Mouse (Mus musculus): ENCODE measurements around the gene Hmg20a. TPM values are rescaled to one million over a fixed set of nuclear protein-coding genes. Genes with fewer than 3 reads are reported as not detected.

The Hmg20a gene
- polyA plus RNA-seq, 1 experiment from 2014 or later: 64.0 TPM

DNA sequence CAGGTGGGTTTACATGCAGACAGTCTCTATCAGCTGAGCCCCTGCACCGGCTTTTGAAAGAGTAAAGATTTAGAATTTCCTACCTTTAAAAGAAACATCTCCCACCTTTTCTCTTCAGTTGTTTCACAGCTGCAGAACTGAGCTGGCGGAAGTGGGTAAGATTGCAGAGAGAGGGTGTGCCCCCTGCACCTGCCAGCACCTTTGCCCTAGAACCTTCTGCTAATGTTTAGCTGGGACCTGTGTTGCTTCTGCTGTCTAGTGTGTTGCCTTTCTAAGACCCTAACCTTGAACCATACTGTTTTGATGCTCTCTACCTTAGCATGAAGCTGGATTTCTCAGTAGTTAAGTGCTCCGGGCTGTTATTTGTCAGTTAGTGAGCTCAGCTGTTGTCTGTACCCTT, 38.0 kb downstream of the Hmg20a start:
- DNase-seq (ENCODE audit: low spot score) (no peak), ATAC-seq (ENCODE audit: insufficient number of reproducible peaks, low FRiP score, low TSS enrichment, low read depth) (no peak)
- Histone ChIP-seq H3K4me3 (ENCODE audit: low read depth, low read length) (no peak overlapping the region), H3K36me3 (ENCODE audit: control insufficient read depth, insufficient read depth, low read length) (no peaks in the 10 kb centered on the region), H3K9me3 (ENCODE audit: control insufficient read depth, low read length) (no peaks in the 10 kb centered on the region), H3K4me2 (ENCODE audit: low read depth, severe bottlenecking) (no peak overlapping the region), H3K27me3 (ENCODE audit: control insufficient read depth, insufficient read depth, low read length) (no peaks in the 10 kb centered on the region), H3K4me1 (ENCODE audit: control insufficient read depth, insufficient read depth, low read length) (no peaks in the 10 kb centered on the region), H3K9ac (ENCODE audit: low read length) (no peak overlapping the region), H3K27ac (replicated peaks; ENCODE audit: low read depth, low read length) (no peak overlapping the region)
- WGBS: 91% methylated on average over 3 of the region's 3 CpGs

DNA sequence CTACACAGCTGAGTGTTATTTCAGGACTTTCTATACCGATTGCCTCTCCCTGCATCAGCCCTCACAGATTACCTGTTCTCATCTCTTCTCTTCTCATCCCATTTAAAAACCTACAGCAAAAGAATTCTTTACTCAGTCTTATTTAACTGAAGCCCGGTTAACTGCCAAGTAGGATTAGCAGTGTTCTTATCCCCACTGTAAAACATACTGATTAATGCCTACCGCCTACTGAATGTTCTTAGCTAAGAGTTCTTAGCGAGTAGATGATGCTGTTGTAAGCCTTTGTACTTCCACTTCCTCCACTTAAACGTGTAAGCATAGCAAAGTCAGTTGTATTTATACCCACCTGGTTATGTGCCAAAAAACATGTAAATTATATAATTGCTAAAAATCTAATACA, 42.6 kb downstream of the Hmg20a start:
- Histone ChIP-seq H3K27ac (replicated peaks; ENCODE audit: low read depth, low read length) (no peak overlapping the region), H3K4me1 (ENCODE audit: control insufficient read depth, insufficient read depth, low read length) (peaks cover 9% of the 10 kb centered on the region), H3K27me3 (ENCODE audit: control insufficient read depth, insufficient read depth, low read length) (no peaks in the 10 kb centered on the region), H3K9ac (ENCODE audit: low read length) (no peak overlapping the region), H3K4me2 (ENCODE audit: low read depth, severe bottlenecking) (no peak overlapping the region), H3K9me3 (ENCODE audit: control insufficient read depth, low read length) (no peaks in the 10 kb centered on the region), H3K36me3 (ENCODE audit: control insufficient read depth, insufficient read depth, low read length) (no peaks in the 10 kb centered on the region), H3K4me3 (ENCODE audit: low read depth, low read length) (no peak overlapping the region)
- WGBS: 79% methylated on average over 5 of the region's 5 CpGs
- DNase-seq (ENCODE audit: low spot score): no peak
- ATAC-seq (ENCODE audit: insufficient number of reproducible peaks, low FRiP score, low TSS enrichment, low read depth): no peak

- no peak overlapping the region for H3K4me3 ChIP-seq (ENCODE audit: low read depth, low read length)
- H3K36me3 ChIP-seq (ENCODE audit: control insufficient read depth, insufficient read depth, low read length): no peaks in the 10 kb centered on the region
- no peak overlapping the region for H3K4me2 ChIP-seq (ENCODE audit: low read depth, severe bottlenecking)
- WGBS: 92% methylated on average over 1 of the region's 1 CpGs
- H3K9me3 ChIP-seq (ENCODE audit: control insufficient read depth, low read length): no peaks in the 10 kb centered on the region
- DNase-seq (ENCODE audit: low spot score) (no peak), ATAC-seq (ENCODE audit: insufficient number of reproducible peaks, low FRiP score, low TSS enrichment, low read depth) (no peak)
- H3K4me1 ChIP-seq (ENCODE audit: control insufficient read depth, insufficient read depth, low read length): peaks cover 18% of the 10 kb centered on the region
- no peaks in the 10 kb centered on the region for H3K27me3 ChIP-seq (ENCODE audit: control insufficient read depth, insufficient read depth, low read length)
- no peak overlapping the region for H3K27ac ChIP-seq (replicated peaks; ENCODE audit: low read depth, low read length)
- no peak overlapping the region for H3K9ac ChIP-seq (ENCODE audit: low read length)
These were observed 44.2 kb downstream of the Hmg20a start for GRCm38 (mm10) chr9:56462606-56463005.

DNA sequence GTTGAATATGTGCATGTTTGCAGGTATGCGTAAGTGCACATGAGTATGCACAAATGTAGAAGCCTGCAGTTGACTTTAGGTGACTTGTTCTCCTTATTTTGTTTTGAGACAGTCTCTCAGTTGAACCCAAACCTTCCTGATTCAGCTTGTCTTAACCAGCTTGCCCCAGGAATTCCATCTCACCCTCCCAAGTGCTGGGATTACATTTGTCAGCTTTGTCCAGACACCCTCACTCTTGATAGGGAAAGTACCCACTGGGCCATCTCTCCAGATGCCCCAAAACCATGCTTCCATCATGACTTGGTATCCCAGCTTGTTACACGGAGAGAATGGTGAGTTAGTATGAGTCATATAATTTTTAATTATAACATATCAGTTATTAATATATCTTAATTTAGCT, 44.6 kb downstream of the Hmg20a start:
- ATAC-seq (ENCODE audit: insufficient number of reproducible peaks, low FRiP score, low TSS enrichment, low read depth) (no peak), DNase-seq (ENCODE audit: low spot score) (no peak)
- no peaks in the 10 kb centered on the region for H3K9me3 ChIP-seq (ENCODE audit: control insufficient read depth, low read length)
- H3K36me3 ChIP-seq (ENCODE audit: control insufficient read depth, insufficient read depth, low read length): no peaks in the 10 kb centered on the region
- H3K27ac ChIP-seq (replicated peaks; ENCODE audit: low read depth, low read length): no peak overlapping the region
- no peak overlapping the region for H3K9ac ChIP-seq (ENCODE audit: low read length)
- H3K27me3 ChIP-seq (ENCODE audit: control insufficient read depth, insufficient read depth, low read length): no peaks in the 10 kb centered on the region
- 94% methylated on average over 2 of the region's 2 CpGs for WGBS
- H3K4me1 ChIP-seq (ENCODE audit: control insufficient read depth, insufficient read depth, low read length): peaks cover 19% of the 10 kb centered on the region
- H3K4me3 ChIP-seq (ENCODE audit: low read depth, low read length): no peak overlapping the region
- no peak overlapping the region for H3K4me2 ChIP-seq (ENCODE audit: low read depth, severe bottlenecking)

DNA sequence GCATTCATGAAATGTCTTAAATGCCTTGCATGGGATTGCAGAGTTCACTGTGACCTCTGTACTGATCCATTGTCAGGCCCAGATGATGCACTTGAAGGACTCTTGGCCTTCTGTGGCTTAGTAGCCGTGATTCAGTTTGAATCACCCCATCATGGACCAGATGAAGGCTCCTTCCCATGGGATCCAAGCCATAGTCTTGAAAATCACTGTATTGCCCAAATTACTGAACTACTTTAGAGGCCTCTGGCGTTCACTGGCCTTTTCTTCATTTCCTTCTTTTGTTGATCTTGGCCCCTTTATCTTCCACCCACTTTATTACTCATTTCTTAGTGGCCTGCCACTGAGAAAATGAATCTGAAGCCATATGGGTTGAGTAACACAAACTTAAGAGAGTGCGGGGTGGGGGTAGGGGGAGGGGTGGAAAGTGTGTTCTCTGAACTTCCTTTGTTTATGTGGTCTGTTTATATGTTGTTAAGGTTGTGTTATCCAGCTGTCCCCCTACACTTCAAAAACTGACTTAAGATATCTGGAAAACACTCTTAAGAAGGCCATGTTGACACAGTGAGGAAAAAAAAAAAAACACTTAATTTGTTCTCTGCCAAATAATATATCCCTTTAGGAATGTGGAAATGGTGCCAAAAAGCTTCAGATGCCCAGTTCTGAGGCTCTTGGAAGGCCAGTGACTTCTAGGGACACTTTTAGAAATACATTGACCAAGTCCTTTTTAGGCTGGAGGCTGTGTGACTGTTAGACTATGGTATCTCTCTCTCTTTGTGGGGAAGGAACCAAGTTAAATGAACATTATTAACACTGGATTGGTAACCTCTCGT, 45.5 kb downstream of the Hmg20a start:
- no peak for ATAC-seq (ENCODE audit: insufficient number of reproducible peaks, low FRiP score, low TSS enrichment, low read depth)
- Histone ChIP-seq H3K27ac (replicated peaks; ENCODE audit: low read depth, low read length) (no peak overlapping the region), H3K27me3 (ENCODE audit: control insufficient read depth, insufficient read depth, low read length) (no peaks in the 10 kb centered on the region), H3K36me3 (ENCODE audit: control insufficient read depth, insufficient read depth, low read length) (no peaks in the 10 kb centered on the region), H3K9ac (ENCODE audit: low read length) (no peak overlapping the region), H3K4me3 (ENCODE audit: low read depth, low read length) (no peak overlapping the region), H3K4me1 (ENCODE audit: control insufficient read depth, insufficient read depth, low read length) (peaks cover 19% of the 10 kb centered on the region), H3K4me2 (ENCODE audit: low read depth, severe bottlenecking) (no peak overlapping the region), H3K9me3 (ENCODE audit: control insufficient read depth, low read length) (no peaks in the 10 kb centered on the region)
- no peak for DNase-seq (ENCODE audit: low spot score)
- 46% methylated on average over 4 of the region's 4 CpGs for WGBS

- ATAC-seq (ENCODE audit: insufficient number of reproducible peaks, low FRiP score, low TSS enrichment, low read depth) (no peak), DNase-seq (ENCODE audit: low spot score) (peak; percentile 33)
- H3K27ac ChIP-seq (replicated peaks; ENCODE audit: low read depth, low read length): no peak overlapping the region
- no peaks in the 10 kb centered on the region for H3K27me3 ChIP-seq (ENCODE audit: control insufficient read depth, insufficient read depth, low read length)
- H3K4me3 ChIP-seq (ENCODE audit: low read depth, low read length): no peak overlapping the region
- H3K9me3 ChIP-seq (ENCODE audit: control insufficient read depth, low read length): no peaks in the 10 kb centered on the region
- H3K36me3 ChIP-seq (ENCODE audit: control insufficient read depth, insufficient read depth, low read length): no peaks in the 10 kb centered on the region
- no peak overlapping the region for H3K4me2 ChIP-seq (ENCODE audit: low read depth, severe bottlenecking)
- H3K4me1 ChIP-seq (ENCODE audit: control insufficient read depth, insufficient read depth, low read length): peaks cover 19% of the 10 kb centered on the region
- H3K9ac ChIP-seq (ENCODE audit: low read length): no peak overlapping the region
- 37% methylated on average over 23 of the region's 23 CpGs for WGBS
These were observed 46.6 kb downstream of the Hmg20a start for GRCm38 (mm10) chr9:56464863-56465654.

DNA sequence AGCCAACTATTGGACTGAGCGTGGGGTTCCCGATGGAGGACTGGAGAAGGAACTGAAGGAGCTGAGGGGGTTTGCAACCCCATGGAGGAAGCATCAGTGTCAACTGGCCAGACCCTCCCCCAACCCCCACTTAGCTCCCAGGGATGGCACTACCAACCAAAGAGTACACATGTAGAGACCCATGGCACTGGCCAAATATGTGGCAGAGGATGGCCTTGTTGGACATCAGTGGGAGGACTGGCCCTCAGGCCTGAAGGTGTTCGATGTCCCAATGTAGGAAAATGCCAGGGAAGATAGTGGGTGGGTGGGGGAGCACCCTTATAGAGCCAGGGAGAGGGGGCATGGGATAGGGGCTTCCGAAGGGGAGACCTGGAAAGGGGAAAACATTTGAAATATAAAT, 47.8 kb downstream of the Hmg20a start:
- ATAC-seq (ENCODE audit: insufficient number of reproducible peaks, low FRiP score, low TSS enrichment, low read depth): no peak
- Histone ChIP-seq H3K4me2 (ENCODE audit: low read depth, severe bottlenecking) (no peak overlapping the region), H3K4me3 (ENCODE audit: low read depth, low read length) (no peak overlapping the region), H3K27me3 (ENCODE audit: control insufficient read depth, insufficient read depth, low read length) (no peaks in the 10 kb centered on the region), H3K4me1 (ENCODE audit: control insufficient read depth, insufficient read depth, low read length) (peaks cover 19% of the 10 kb centered on the region), H3K27ac (replicated peaks; ENCODE audit: low read depth, low read length) (no peak overlapping the region), H3K9me3 (ENCODE audit: control insufficient read depth, low read length) (no peaks in the 10 kb centered on the region), H3K36me3 (ENCODE audit: control insufficient read depth, insufficient read depth, low read length) (no peaks in the 10 kb centered on the region), H3K9ac (ENCODE audit: low read length) (no peak overlapping the region)
- 98% methylated on average over 4 of the region's 4 CpGs for WGBS
- no peak for DNase-seq (ENCODE audit: low spot score)

GRCm38 (mm10) chr9:56469656-56470055, 51.2 kb downstream of the Hmg20a start:
- Histone ChIP-seq H3K4me1 (ENCODE audit: control insufficient read depth, insufficient read depth, low read length) (peaks cover 13% of the 10 kb centered on the region), H3K27me3 (ENCODE audit: control insufficient read depth, insufficient read depth, low read length) (no peaks in the 10 kb centered on the region), H3K9ac (ENCODE audit: low read length) (no peak overlapping the region), H3K9me3 (ENCODE audit: control insufficient read depth, low read length) (no peaks in the 10 kb centered on the region), H3K27ac (replicated peaks; ENCODE audit: low read depth, low read length) (no peak overlapping the region), H3K4me3 (ENCODE audit: low read depth, low read length) (no peak overlapping the region), H3K4me2 (ENCODE audit: low read depth, severe bottlenecking) (no peak overlapping the region), H3K36me3 (ENCODE audit: control insufficient read depth, insufficient read depth, low read length) (no peaks in the 10 kb centered on the region)
- DNase-seq (ENCODE audit: low spot score): no peak
- no peak for ATAC-seq (ENCODE audit: insufficient number of reproducible peaks, low FRiP score, low TSS enrichment, low read depth)
- 50% methylated on average over 2 of the region's 2 CpGs for WGBS
